Mouse (Mus musculus) heart, postnatal 10 days (tissue): ENCODE measurements around the gene Olfr777. TPM values are rescaled to one million over a fixed set of nuclear protein-coding genes. Genes with fewer than 3 reads are reported as not detected.
"Not testable (repeated sequence)": the region's sequence is repeated elsewhere in the genome, so short reads cannot be mapped to it uniquely, and the experiment has no call there.

Experiments used
- DNase-seq, 2 experiments: peaks; one replicate each; pipeline ENCODE4 v3.0.0; 2021
- intact Hi-C: fragments of 180-260 bp; cut with DNase I; formaldehyde crosslinking; loops from one replicate; pipeline ENCODE4 v1.15.1; 2025
- total RNA-seq, 2 experiments: library from RNA; stranded (reverse); gene quantifications; 2 replicates each; pipeline ENCODE4 v1.2.3; 2021

The Olfr777 gene
- total RNA-seq, result not detected

DNA sequence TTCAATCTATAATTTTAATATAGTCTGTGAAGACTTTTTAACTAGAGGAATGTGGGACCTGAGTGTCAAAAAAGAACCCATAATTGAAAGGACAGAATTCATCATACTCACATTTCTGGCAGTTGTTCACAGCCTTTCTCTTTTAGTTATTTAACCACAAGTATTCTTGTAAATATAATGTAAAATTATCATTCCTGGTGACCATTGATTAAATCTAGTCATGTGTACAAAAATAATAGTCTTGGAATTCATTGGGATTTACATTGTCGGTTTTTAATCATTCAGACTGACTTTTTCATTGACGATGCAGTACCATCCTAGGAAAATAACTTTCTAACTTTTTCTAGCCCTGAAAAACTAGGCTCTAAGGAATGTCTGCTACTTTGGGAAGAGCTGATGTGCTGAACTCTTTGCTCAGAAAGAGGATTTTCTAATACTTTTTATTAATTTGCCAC is at the start of gene Olfr777:
Gene Olfr777 (minus strand): TSS at position 405 of the 455 bp plus-strand sequence.
- no peak for DNase-seq
- intact Hi-C loops, result no loop called here

DNA sequence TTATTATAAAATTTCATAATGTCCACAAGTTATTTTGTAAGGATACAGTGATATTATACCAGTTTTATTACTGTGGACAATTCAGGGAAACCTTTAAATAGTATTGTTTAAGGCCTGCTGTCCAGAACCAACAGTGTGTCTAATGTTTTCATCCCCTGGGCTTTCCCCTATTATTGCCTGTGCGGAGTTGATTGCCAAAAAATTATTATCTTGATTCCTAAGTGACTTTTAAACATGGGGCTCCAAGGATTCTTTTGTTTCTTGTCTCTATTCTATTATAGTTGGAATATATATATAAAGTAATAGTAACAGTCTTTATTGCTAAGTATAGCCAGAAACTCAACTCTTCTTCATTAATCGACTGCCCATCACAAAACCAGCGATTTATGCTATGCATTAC is 46.5 kb upstream of the Olfr777 start, which contains the start of gene Olfr780:
Gene Olfr780 (plus strand): TSS at position 301 of the 400 bp plus-strand sequence.
- intact Hi-C loops, result no loop called here
- no peak for DNase-seq

DNA sequence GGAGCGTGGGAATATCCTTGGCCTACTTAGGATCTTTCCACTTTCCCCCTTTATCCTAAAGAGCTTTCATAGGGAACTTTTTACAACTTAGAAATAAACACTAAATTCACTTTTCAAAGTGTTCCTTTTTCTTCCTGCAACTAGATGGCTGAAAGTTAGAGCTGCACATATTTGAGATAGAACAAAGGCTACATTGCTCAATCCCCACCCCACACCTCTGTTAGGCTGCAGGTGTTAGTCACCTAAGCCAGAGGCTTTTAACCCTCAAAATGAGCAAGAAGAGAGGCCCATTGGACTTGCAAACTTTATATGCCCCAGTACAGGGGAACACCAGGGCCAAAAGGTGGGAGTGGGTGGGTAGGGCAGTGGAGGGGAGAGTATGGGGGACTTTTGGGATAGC is 42.2 kb upstream of the Olfr777 start:
- intact Hi-C loops, DNase-seq: not testable (repeated sequence)

DNA sequence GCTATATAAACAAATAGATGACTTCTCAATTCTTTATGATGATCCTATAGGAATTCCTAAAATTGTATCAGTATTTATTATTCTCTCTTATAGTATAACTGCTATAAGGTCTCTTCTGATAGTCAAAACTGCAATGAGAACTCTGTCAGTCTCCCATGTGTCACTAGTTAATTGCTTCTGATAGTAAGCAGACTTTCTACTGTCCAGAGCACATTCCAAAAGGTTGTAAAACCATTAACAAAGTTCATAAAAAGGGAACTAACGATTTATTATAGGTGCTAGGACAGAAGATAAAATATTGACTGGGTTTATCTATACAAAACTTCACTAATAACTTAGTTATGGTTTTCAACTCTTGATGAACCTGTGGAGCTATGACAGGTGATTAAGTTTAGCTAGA is 41.7 kb upstream of the Olfr777 start:
- intact Hi-C loops, result not testable (repeated sequence)

DNA sequence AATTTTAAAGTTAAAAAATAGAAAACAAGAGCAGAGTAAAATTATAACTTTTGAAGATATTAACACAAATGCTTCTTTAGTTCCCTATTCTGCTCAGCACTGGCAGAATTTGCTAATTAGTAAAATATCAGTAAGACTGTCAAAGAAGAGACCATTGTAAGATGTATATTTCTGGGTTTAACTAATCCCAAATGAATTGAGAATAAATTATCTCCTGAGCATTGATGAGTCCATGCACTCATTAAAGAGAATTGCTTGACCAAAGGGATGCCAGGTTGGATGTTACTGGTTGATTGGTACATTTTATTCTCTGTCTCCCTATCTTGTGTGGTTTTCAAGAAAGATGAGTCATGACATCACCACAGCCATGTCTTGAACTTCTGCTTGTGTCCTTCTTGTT is 12.5 kb downstream of the Olfr777 start, which contains the start of gene Olfr776:
Gene Olfr776 (plus strand): TSS at position 301 of the 400 bp plus-strand sequence.
- intact Hi-C loops, result no loop called here
- no peak for DNase-seq

More for the DNA sequence above, 41.7 kb upstream of the Olfr777 start:
- not testable (repeated sequence) for DNase-seq

DNA sequence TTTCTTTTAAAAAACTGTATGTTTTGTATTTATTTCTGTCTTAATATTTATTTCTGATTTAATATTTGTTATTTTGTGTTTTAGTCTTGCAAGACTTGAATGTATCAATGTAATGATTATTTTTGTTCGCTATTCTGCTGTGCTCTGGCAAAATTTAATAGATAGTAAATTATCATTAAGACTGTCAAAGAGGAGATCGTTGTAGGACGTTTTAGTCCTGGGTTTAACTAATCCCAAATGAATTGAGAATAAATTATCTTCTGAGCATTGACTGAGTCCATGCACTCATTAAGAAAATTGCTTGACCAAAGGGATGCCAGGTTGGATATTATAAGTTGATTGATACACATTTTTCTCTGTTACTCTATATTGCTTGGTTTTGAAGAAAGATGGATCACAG is 23.2 kb downstream of the Olfr777 start, which contains the start of gene Olfr775:
Gene Olfr775 (plus strand): TSS at position 301 of the 400 bp plus-strand sequence.
- intact Hi-C loops, result no loop called here
- no peak for DNase-seq

DNA sequence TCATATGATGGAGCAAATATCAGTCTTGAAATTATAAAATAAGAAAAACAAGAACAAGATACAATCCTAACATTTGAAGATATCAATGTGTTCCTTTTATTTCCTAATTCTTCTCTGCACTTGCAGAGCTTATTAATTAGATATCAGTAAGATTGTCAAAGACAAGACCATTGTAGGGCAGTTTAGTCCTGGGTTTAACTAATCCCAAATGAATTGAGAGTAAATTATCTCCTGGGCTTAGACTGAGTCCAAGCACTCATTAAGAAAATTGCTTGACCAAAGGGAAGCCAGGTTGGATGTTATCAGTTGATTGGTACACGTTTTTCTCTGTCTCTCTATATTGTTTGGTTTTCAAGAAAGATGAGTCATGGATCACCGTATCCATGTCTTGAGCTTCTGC is 35.4 kb downstream of the Olfr777 start, which contains the start of gene Olfr774:
Gene Olfr774 (plus strand): TSS at position 301 of the 400 bp plus-strand sequence.
- intact Hi-C loops, result no loop called here
- no peak for DNase-seq

DNA sequence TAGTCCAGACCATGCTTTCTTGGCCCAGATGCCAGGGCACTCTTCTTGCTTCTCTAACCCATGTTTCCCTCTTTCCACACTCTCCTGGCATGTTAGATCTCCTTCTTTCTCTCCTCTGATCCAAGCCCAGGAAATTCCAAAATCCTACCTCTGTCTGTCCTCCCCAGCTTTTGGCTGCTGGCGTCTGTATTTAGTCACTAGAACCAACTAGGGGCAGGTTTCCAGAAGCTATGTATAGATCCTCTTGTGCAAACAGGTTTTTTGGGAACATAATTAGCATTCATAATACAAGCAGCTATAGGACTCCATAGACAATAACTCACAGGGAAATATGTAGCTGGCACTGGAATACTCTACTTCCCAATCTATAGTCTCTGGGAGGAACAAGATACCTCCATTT is 40.5 kb downstream of the Olfr777 start:
- intact Hi-C loops, result no loop called here
- DNase-seq, result no peak

Other genes starting within 250 kb of the Olfr777 start
- not detected for gene Olfr764-ps1, start 231.6 kb downstream of the Olfr777 start, total RNA-seq
- not detected for gene Olfr765, start 221.5 kb downstream of the Olfr777 start, total RNA-seq
- gene Olfr766-ps1, start 202.5 kb downstream of the Olfr777 start, total RNA-seq, result not detected
- not detected for gene Olfr767, start 188.6 kb downstream of the Olfr777 start, total RNA-seq
- not detected for gene Olfr768, start 172.1 kb downstream of the Olfr777 start, total RNA-seq
- not detected for gene Olfr769, start 153.6 kb downstream of the Olfr777 start, total RNA-seq
- gene Olfr770, start 132.5 kb downstream of the Olfr777 start, total RNA-seq, result not detected
- gene Olfr771, start 106.7 kb downstream of the Olfr777 start, total RNA-seq, result not detected
- not detected for gene Olfr772, start 93.6 kb downstream of the Olfr777 start, total RNA-seq
- gene Olfr773, start 84.1 kb downstream of the Olfr777 start, total RNA-seq, result not detected
- gene Olfr774, start 35.3 kb downstream of the Olfr777 start, total RNA-seq, result not detected
- gene Olfr775, start 23.1 kb downstream of the Olfr777 start, total RNA-seq, result not detected
- gene Olfr776, start 12.4 kb downstream of the Olfr777 start, total RNA-seq, result not detected
- not detected for gene Olfr780, start 46.6 kb upstream of the Olfr777 start, total RNA-seq
- not detected for gene Olfr781, start 57.4 kb upstream of the Olfr777 start, total RNA-seq
- gene Olfr782, start 77.4 kb upstream of the Olfr777 start, total RNA-seq, result not detected
- not detected for gene Olfr784, start 112.6 kb upstream of the Olfr777 start, total RNA-seq
- not detected for gene Olfr785, start 133.9 kb upstream of the Olfr777 start, total RNA-seq
- not detected for gene Olfr786, start 155.8 kb upstream of the Olfr777 start, total RNA-seq
- not detected for gene Olfr787, start 190.4 kb upstream of the Olfr777 start, total RNA-seq
- gene Olfr788, start 199.5 kb upstream of the Olfr777 start, total RNA-seq, result not detected
- gene Olfr789, start 213.3 kb upstream of the Olfr777 start, total RNA-seq, result not detected
- not detected for gene Olfr790, start 227.0 kb upstream of the Olfr777 start, total RNA-seq